In the genomic region with DNA sequence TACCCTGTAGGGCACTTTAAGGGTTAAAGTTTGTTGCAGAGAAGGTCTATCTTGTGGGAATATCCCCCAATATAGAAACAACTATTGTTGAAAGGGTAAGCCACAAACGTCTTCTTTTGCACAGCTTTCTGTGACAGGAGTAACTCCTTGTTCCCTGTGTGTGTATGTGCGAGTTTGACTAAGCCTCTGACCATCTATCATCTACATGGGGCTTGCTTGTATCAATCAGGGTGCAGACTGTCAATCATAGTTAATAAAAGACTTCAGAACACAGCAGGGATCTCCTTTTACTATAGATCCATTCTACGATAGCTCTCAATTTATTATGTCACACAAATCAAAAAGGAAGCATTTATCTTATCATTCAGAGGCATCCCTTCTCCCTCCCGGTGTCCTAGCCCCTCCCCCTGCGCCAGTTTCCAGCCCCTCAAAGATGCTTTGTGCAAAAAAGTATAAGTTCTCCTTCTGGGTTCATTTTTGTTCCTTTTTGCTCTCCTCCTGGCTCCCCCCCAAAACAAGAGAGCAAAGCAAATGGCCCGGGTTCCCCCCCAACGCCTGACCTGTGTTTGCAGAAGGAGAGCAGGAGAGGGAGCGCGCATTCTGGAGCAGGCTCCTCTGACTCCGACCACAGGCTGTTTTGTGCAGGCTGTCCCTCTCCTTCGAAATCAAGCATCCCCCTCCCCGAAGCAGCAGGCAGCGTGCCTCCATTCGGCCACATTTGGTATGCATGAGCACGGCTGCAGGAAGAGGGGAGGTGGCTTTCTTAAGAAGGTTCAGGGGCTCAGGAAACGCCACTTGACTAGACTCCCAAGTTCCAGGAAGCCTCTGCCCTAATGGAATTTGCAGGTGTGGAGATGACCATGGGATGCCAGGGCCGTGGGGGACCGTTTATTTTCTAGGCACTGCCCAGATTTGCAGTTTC, we compare ENCODE assay signal across 8 mouse cellular contexts.
DNase-seq lines count a peak whose midpoint lies in the region; ATAC-seq lines count a peak whose summit lies in the region.

No protein-coding gene starts in this region.

- no peaks in the 10 kb centered on the region for H3K9me3 ChIP-seq in lung, embryonic 15.5 days
- H3K9me3 ChIP-seq in limb, embryonic 10.5 days (replicated peaks): no peaks in the 10 kb centered on the region

- no peaks in the 10 kb centered on the region for H3K36me3 ChIP-seq in lung, embryonic 15.5 days
- no peaks in the 10 kb centered on the region for H3K36me3 ChIP-seq in limb, embryonic 10.5 days

- ATAC-seq in lung, embryonic 15.5 days (ENCODE audit: borderline replicate concordance, extremely low read depth, low FRiP score, low TSS enrichment): no peak
- no peak for ATAC-seq in megakaryocyte progenitor cell, adult 5-6 weeks (replicated peaks; ENCODE audit: poor library complexity)

- H3K27ac ChIP-seq in lung, embryonic 15.5 days: no peak overlapping the region
- H3K27ac ChIP-seq in limb, embryonic 10.5 days: peak overlapping the region; percentile 44; the same call in 1 of the 2 replicates

- H3K4me1 ChIP-seq in lung, embryonic 15.5 days: peaks cover 18% of the 10 kb centered on the region
- peaks cover 20% of the 10 kb centered on the region for H3K4me1 ChIP-seq in limb, embryonic 10.5 days

- H3K9ac ChIP-seq in lung, embryonic 15.5 days: 0 out of 2 replicates have a peak overlapping the region, but pooled peaks have one; percentile 24

- WGBS in lung, embryonic 15.5 days: 2% methylated on average over 18 of the region's 18 CpGs
- WGBS in limb, embryonic 10.5 days: 9% methylated on average over 18 of the region's 18 CpGs

- peaks cover 3% of the 10 kb centered on the region; the same call in 1 of the 2 replicates for H3K27me3 ChIP-seq in lung, embryonic 15.5 days
- peaks cover 5% of the 10 kb centered on the region; the same call in 1 of the 2 replicates for H3K27me3 ChIP-seq in limb, embryonic 10.5 days (ENCODE audit: low read depth, poor library complexity, severe bottlenecking)

- H3K4me3 ChIP-seq in lung, embryonic 15.5 days: peak overlapping the region; percentile 37
- H3K4me3 ChIP-seq in limb, embryonic 10.5 days: peak overlapping the region; percentile 48

- DNase-seq in lung, postnatal 36 days: no peak
- peak; percentile 77 to 79 for DNase-seq in cerebellum, postnatal 36 days
- peak; percentile 11 for DNase-seq in heart, adult 8-10 months (ENCODE audit: low spot score)
- DNase-seq in limb, embryonic 10.5 days (ENCODE audit: low spot score): peak; percentile 44
- DNase-seq in skeletal muscle tissue, adult 2 months (ENCODE audit: low read depth, low spot score): peak; percentile 3
- no peak for DNase-seq in T-cell, adult 2 months (ENCODE audit: low spot score)

- peak overlapping the region; percentile 81 for H3K4me2 ChIP-seq in lung, embryonic 15.5 days

Comparison
In these comparisons a context has a peak if more than half of its experiments do, and no peak if none do; other contexts are left out.
1. DNase-seq: peak in cerebellum, postnatal 36 days (2 of 2), heart, adult 8-10 months (single experiment), limb, embryonic 10.5 days (single experiment) and skeletal muscle tissue, adult 2 months (single experiment); none in lung, postnatal 36 days (single experiment) and T-cell, adult 2 months (single experiment).